8 mouse cellular contexts compared by ENCODE assay signal in the genomic region with DNA sequence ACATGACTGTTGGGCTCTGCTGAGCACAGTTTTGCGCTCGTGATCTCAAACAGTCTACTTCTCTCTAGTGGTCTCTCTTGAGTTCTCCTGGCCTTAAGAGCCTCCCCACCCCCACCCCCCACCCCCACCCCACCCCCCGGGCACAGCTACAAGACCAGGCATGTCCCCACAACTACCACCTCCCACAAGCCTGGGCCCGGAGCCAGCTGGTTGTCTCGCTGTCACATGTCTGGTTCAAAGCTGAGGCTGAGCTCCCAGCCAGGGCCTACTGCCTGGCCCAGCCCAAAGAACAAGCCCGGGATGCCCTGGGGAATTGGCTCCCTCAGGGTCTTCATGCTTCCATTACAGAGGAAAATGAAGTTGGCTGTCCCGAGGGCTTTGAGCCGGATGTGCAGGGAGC. TPM values are rescaled to one million over a fixed set of nuclear protein-coding genes. Genes with fewer than 3 reads are reported as not detected.
DNase-seq lines count a peak whose midpoint lies in the region; TF ChIP-seq lines count a peak whose summit lies in the region.

No protein-coding gene starts in this region.

- H3K36me3 ChIP-seq in kidney, adult 2 months (ENCODE audit: control insufficient read depth, insufficient read depth, low read length), result no peaks in the 10 kb centered on the region
- no peaks in the 10 kb centered on the region for H3K36me3 ChIP-seq in ES-E14 (ENCODE audit: control insufficient read depth, insufficient read depth, low read length, poor library complexity, severe bottlenecking)

- in situ Hi-C loops in ES-E14 (cut with MboI; ENCODE audit: low sequenced_read_pairs in 2 of 2, unreplicated experiment in 2 of 2), result no loop called here

- peak; percentile 78 for DNase-seq in kidney, adult 2 months
- no peak for DNase-seq in kidney, adult 8-10 months
- DNase-seq in ES-E14 (ENCODE audit: low read depth, low spot score), result no peak
- peak; percentile 70 for DNase-seq in fat pad, adult 2 months (ENCODE audit: extremely low read depth, low read depth, low spot score)
- peak; percentile 60 to 68 for DNase-seq in layer of hippocampus, postnatal 10 days (ENCODE audit: low spot score in 2 of 2)
- peak; percentile 80 for DNase-seq in testis, postnatal 10 days (ENCODE audit: low spot score)
- no peak for DNase-seq in spleen, adult 12 weeks (ENCODE audit: low spot score)
- no peak for DNase-seq in adrenal gland, adult 2 months

- H3K27me3 ChIP-seq in kidney, adult 2 months (replicated peaks; ENCODE audit: control insufficient read depth, insufficient read depth, low read length), result no peaks in the 10 kb centered on the region

- no peaks in the 10 kb centered on the region for H3K9me3 ChIP-seq in ES-E14 (ENCODE audit: control insufficient read depth, insufficient read depth, low read depth, low read length)

- H3K9ac ChIP-seq in ES-E14 (ENCODE audit: insufficient read depth, low read depth, low read length, poor library complexity, severe bottlenecking), result peak overlapping the region; percentile 63; the same call in 1 of the 2 replicates

- TF ChIP-seq CTCF in kidney, adult 2 months (conservative IDR thresholded peaks at IDR 0.05; ENCODE audit: insufficient read depth, insufficient read length, low read depth, low read length), result no peak

- 29% methylated on average over 8 of the region's 8 CpGs for whole genome bisulfite sequencing in kidney, adult 2 months

- peak overlapping the region; percentile 75 for H3K27ac ChIP-seq in kidney, adult 2 months (ENCODE audit: insufficient read depth, low read depth, low read length)
- peak overlapping the region; percentile 71; the same call in 1 of the 2 replicates for H3K27ac ChIP-seq in ES-E14 (ENCODE audit: insufficient read depth, low read depth, low read length, poor library complexity, severe bottlenecking)

- peak overlapping the region; percentile 10; the same call in 1 of the 2 replicates for H3K4me3 ChIP-seq in kidney, adult 2 months (ENCODE audit: insufficient read depth, low read depth, low read length)
- H3K4me3 ChIP-seq in ES-E14 (ENCODE audit: insufficient read depth in 1 of 2, low read depth in 1 of 2, low read length in 2 of 2, poor library complexity in 1 of 2, severe bottlenecking in 1 of 2), result peak overlapping the region; percentile 27 to 54

- peaks cover 5% of the 10 kb centered on the region; the same call in 1 of the 2 replicates for H3K4me1 ChIP-seq in kidney, adult 2 months (ENCODE audit: control insufficient read depth, insufficient read depth, low read length)
- peaks cover 15 to 38% of the 10 kb centered on the region in 2 experiments for H3K4me1 ChIP-seq in ES-E14 (ENCODE audit: control insufficient read depth in 2 of 2, insufficient read depth in 2 of 2, low read length in 2 of 2, poor library complexity in 1 of 2)

- TF ChIP-seq POLR2A in kidney, adult 2 months (IDR thresholded peaks at IDR 0.05; ENCODE audit: low read depth, low read length), result no peak

TF ChIP-seq in ES-E14, 5 proteins besides CTCF, POLR2A, EP300 and RAD21:
- TF ChIP-seq ZNF384 (IDR thresholded peaks at IDR 0.05; ENCODE audit: low read depth, low read length) (no peak), CHD2 (IDR thresholded peaks at IDR 0.05; ENCODE audit: low read depth, low read length) (no peak), ZC3H11A (IDR thresholded peaks at IDR 0.05; ENCODE audit: borderline replicate concordance, low read depth, low read length) (no peak), HCFC1 (IDR thresholded peaks at IDR 0.05; ENCODE audit: borderline replicate concordance, insufficient read depth, low read length) (no peak), MAFK (IDR thresholded peaks at IDR 0.05; ENCODE audit: insufficient read depth, low read depth, low read length) (no peak)

RNA-seq across cellular contexts. Expression of a gene that starts 15.7 kb away (rescaled TPM):
- 2,247 and 2,656 TPM in 2 replicates for polyA plus RNA-seq in kidney, adult 2 months (2012; rRNA removed)
- total RNA-seq in ES-E14 (2012; rRNA removed), result 120 and 154 TPM in 2 replicates
- total RNA-seq in layer of hippocampus, postnatal 10 days (2021), result 10 to 100 TPM; 13.6 to 17.6 TPM
- total RNA-seq in adrenal gland, adult 2 months (2021), result 10 to 100 TPM; 24.4 to 31.6 TPM
- polyA plus RNA-seq in adrenal gland, adult 2 months (2012; rRNA removed), result 3.9 and 4.0 TPM in 2 replicates

Comparison
In these comparisons a context has a peak if more than half of its experiments do, and no peak if none do; other contexts are left out.
1. DNase-seq: peak in kidney, adult 2 months (single experiment), fat pad, adult 2 months (single experiment), layer of hippocampus, postnatal 10 days (2 of 2) and testis, postnatal 10 days (single experiment); none in kidney, adult 8-10 months (0 of 2), ES-E14 (single experiment), spleen, adult 12 weeks (single experiment) and adrenal gland, adult 2 months (single experiment).